Mouse (Mus musculus): ENCODE measurements around the gene Mroh2a.

- TF ChIP-seq POLR2A (IDR thresholded peaks at IDR 0.05; ENCODE audit: low read depth, low read length) (no peak), CTCF (conservative IDR thresholded peaks at IDR 0.05; ENCODE audit: insufficient read depth, insufficient read length, low read depth, low read length) (no peak)
These were observed 26.3 kb downstream of the Mroh2a start for GRCm38 (mm10) chr1:88253106-88253505.

All from kidney, adult 2 months (tissue).